Mouse (Mus musculus) stomach, adult 2 months (tissue): ENCODE data around the gene Zfp39. TPM values are rescaled to one million over a fixed set of nuclear protein-coding genes. Genes with fewer than 3 reads are reported as not detected.

Experiments used
- polyA plus RNA-seq: library from polyadenylated mRNA; depleted of rRNA; stranded (reverse); fragments of >200 nt; gene quantifications from 2 replicates; pipeline ENCODE4 v1.2.3, GENCODE M21; 2012; rRNA removed

Zfp39 gene
- polyA plus RNA-seq, result 0.11 and 0.12 TPM in 2 replicates

GRCm38 (mm10) chr11:58903511-58904409 is at the start of gene Zfp39:
Gene Zfp39, minus strand, starts transcription at chr11:58904225.

GRCm38 (mm10) chr11:58948542-58949479 is 44.8 kb upstream of the Zfp39 start, which contains the start of gene Hist3h2ba:
Gene Hist3h2ba, plus strand, starts transcription at chr11:58948920.

DNA sequence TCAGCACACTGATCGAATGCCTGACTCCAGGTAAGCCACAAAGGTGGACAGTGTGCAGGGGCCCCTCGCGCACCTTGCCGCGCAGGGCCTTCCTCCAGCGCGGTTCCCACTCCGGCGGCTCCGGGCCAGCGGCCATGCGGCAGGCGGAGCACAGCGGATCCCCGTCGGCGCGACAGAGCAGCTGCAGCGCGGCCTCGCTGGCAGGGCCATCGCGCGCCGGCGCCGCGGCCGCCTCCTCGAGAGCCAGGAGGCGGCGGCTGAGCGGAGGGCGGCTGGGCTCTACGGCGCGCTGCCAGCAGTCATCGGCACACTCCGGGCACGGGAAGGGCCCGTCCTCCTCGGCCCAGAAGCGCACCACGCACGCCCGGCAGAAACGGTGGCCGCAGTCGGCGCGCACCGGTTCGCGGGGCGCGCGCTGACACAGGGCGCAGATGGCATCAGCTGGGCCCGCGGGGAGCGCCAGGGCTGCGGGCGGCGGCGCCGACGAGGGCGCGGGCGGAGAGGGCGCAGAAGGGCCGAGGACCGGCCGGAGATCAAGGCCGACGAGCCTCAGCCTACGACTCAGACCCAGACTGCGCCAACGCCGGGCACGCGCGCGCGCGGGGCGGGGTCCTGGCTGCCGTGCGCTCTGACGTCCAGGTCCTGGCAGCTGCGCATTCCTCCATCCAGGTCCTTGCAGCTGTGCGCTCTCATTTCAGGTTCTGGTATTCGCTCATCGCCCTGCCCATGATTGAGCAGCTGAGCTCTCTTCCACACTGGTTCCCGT is 34.5 kb upstream of the Zfp39 start, which contains the start of gene Rnf187:
Gene Rnf187 (minus strand): TSS at position 595 of the 766 bp plus-strand sequence.

DNA sequence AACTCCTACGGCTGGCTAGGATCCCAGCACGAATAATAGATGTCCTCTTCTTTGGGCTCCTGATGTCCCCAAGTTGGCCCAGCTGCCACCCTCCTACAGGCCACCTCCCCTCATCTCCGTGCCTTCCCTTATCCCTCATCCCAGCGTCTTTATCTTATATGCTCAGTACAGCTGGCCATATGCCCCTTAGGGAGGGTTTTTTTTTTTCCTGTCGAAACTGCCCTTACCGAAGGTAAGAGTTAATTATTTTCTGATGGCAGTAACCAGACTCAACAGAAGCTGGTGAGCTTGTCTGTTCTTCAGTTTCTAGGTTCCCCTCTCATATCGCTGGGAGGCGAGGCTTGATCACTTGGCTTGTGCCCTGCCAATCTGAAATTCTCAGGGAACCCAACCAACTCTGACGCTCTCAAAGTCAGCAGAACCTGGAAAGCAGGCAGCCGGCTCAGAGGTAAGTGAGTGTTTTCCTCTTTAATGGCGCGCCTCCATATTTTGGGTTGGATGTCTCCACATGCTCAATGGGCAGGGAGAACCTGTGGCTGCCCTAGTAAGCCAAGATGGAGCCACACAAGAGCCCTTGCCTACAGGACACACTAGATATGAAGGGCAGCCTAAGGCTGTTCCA is 13.8 kb upstream of the Zfp39 start, which contains the start of gene Btnl10:
Gene Btnl10 (plus strand): TSS at position 164 of the 622 bp plus-strand sequence.

DNA sequence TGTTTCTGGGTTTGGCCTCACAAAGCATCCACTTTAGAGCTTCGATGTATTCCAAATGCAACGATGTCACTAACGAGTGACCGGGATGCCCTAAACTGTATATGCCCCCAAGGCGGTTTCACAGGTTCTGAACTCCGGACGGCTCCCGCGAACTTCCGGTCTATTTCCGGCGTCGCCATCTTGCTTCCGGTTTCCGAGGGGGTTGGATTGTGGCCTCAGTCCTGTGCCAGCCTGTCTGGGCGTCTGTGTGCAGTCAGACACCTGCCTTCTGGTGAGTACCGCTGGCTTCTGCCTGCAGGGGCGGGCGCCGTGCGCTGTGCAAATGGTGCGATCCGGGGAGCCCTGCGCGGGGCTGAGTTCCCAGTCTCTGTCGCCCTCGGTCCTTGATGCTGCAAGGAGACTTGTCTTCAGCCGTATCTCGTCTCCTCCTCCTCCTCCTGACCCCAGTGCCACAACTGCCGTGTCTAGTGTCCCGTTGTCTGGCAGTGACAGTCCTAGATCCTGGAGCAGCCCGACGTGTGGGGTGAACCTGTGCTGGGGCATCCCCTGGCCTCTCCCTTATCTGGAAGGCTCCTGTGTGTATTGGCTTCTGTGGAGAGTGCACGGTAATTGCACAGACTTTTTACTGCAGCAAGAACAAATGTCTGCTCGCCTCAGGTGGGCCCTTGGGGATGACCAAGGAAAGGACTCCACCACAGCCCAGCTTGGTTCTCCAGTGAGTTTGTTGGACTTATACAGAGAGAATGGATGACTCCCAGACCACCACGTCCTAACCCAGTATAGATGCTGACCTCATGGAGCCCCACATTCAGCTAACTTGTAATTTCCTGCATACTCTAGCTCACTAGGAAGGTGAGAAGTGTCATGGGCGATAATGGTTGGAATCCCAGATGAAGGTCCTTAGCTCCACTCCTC is 36.7 kb downstream of the Zfp39 start, which contains the start of gene 2810021J22Rik:
Gene 2810021J22Rik (plus strand): TSS at position 178 of the 915 bp plus-strand sequence.

GRCm38 (mm10) chr11:58846919-58847461 is 57.0 kb downstream of the Zfp39 start, which contains the start of gene Gm12258:
Gene Gm12258, plus strand, starts transcription at chr11:58847158.

DNA sequence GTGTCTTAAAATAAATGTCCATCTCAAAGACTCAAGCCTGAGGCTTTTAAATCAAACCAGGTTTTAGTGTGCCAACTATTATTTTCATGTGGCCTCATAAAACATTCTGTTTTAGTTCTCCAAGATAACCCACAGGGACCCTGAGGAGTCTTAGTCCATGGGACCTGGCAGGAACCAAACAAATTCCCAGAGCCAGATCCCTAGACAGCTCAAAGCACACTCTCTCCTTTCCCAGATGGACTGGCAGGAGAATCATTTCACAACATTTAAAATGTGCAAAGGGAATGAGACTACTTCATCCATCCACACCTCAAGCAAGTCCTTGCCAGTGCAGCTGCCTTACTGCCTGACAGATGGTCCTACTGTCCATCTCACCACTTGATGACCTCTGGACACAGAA is 65.1 kb downstream of the Zfp39 start, which contains the start of gene Olfr311:
Gene Olfr311 (plus strand): TSS at position 301 of the 400 bp plus-strand sequence.

Other genes starting within 250 kb of the Zfp39 start
- not detected in 2 replicates for gene Olfr322, start 245.4 kb downstream of the Zfp39 start, polyA plus RNA-seq
- not detected in 2 replicates for gene Olfr320, start 223.1 kb downstream of the Zfp39 start, polyA plus RNA-seq
- not detected in 2 replicates for gene Olfr319, start 205.1 kb downstream of the Zfp39 start, polyA plus RNA-seq
- not detected in 2 replicates for gene Olfr318, start 180.2 kb downstream of the Zfp39 start, polyA plus RNA-seq
- not detected in 2 replicates for gene Olfr317, start 165.0 kb downstream of the Zfp39 start, polyA plus RNA-seq
- gene Olfr316, start 151.5 kb downstream of the Zfp39 start, polyA plus RNA-seq, result not detected in 2 replicates
- not detected in 2 replicates for gene Olfr315, start 131.0 kb downstream of the Zfp39 start, polyA plus RNA-seq
- gene Olfr314, start 121.3 kb downstream of the Zfp39 start, polyA plus RNA-seq, result not detected in 2 replicates
- 0.26 and 0.61 TPM in 2 replicates for gene Fam183b, start 102.3 kb downstream of the Zfp39 start, polyA plus RNA-seq
- gene Olfr313, start 89.2 kb downstream of the Zfp39 start, polyA plus RNA-seq, result not detected in 2 replicates
- not detected in 2 replicates for gene Olfr312, start 75.0 kb downstream of the Zfp39 start, polyA plus RNA-seq
- not detected in 2 replicates for gene Olfr311, start 65.0 kb downstream of the Zfp39 start, polyA plus RNA-seq
- gene Gm12258, start 57.1 kb downstream of the Zfp39 start, polyA plus RNA-seq, result 0.38 and 0.61 TPM in 2 replicates
- 1.1 and 1.4 TPM in 2 replicates for gene 2810021J22Rik, start 37.0 kb downstream of the Zfp39 start, polyA plus RNA-seq
- not detected in 2 replicates for gene Btnl10, start 13.7 kb upstream of the Zfp39 start, polyA plus RNA-seq
- 102 and 188 TPM in 2 replicates for gene Rnf187, start 34.7 kb upstream of the Zfp39 start, polyA plus RNA-seq
- gene Hist3h2ba, start 44.7 kb upstream of the Zfp39 start, polyA plus RNA-seq, result 1.8 and 3.1 TPM in 2 replicates
- 7.0 and 8.4 TPM in 2 replicates for gene Hist3h2a, start 50.5 kb upstream of the Zfp39 start, polyA plus RNA-seq
- 0.05 and 0.08 TPM in 2 replicates for gene Trim17, start 50.5 kb upstream of the Zfp39 start, polyA plus RNA-seq
- 15.6 and 16.0 TPM in 2 replicates for gene Trim11, start 73.9 kb upstream of the Zfp39 start, polyA plus RNA-seq
- gene Obscn, start 232.2 kb upstream of the Zfp39 start, polyA plus RNA-seq, result 2.6 and 4.2 TPM in 2 replicates